Mouse (Mus musculus) ES-Bruce4 (cell line): ENCODE data around the gene Dpm3.

Experiments
- CTCF ChIP-seq: IDR thresholded peaks from one replicate; pipeline ENCODE4 v1.8.1; 2011; ENCODE audit warnings: low read depth, low read length
- EP300 ChIP-seq: IDR thresholded peaks from 2 replicates; pipeline ENCODE4 v1.6.1; 2011; ENCODE audit warnings: low read depth, low read length; ENCODE audit not compliant: insufficient read depth

GRCm38 (mm10) chr3:89280050-89280605 is 21.0 kb downstream of the Dpm3 start:
- TF ChIP-seq CTCF (no peak), EP300 (no peak)
